Mouse (Mus musculus) spleen, embryonic (tissue): Measurements from ENCODE around the gene Wdhd1.
"Not testable (repeated sequence)": the region's sequence is repeated elsewhere in the genome, so short reads cannot be mapped to it uniquely, and the experiment has no call there.

Experiments
- CTCF ChIA-PET: fragments of 350-600 bp; sonication (Branson Sonifier 250); formaldehyde crosslinking; loops from one replicate; lab custom pipeline; 2022; lab: Charles Lee

Gene Wdhd1

GRCm38 (mm10) chr14:47276637-47277393, at the start of gene Wdhd1, which contains the start of gene Socs4:
TSS of gene Wdhd1 (minus strand) at chr14:47276857.
TSS of gene Socs4 (plus strand) at chr14:47276931.
- CTCF ChIA-PET: interaction anchor here (1.4 kb wide), 1 partner anchor 12 kb away, joined by 4 read pairs; no protein-coding TSS in a partner anchor

- CTCF ChIA-PET: no interaction called here
Observed at GRCm38 (mm10) chr14:47325965-47326761, 49.5 kb upstream of the Wdhd1 start.

GRCm38 (mm10) chr14:47321581-47321980, 44.9 kb upstream of the Wdhd1 start:
- CTCF ChIA-PET: not testable (repeated sequence)

GRCm38 (mm10) chr14:47319362-47319761, 42.7 kb upstream of the Wdhd1 start:
- CTCF ChIA-PET: no interaction called here

GRCm38 (mm10) chr14:47310342-47311181, 33.9 kb upstream of the Wdhd1 start:
- CTCF ChIA-PET: no interaction called here

GRCm38 (mm10) chr14:47309061-47309460, 32.4 kb upstream of the Wdhd1 start:
- CTCF ChIA-PET: no interaction called here

GRCm38 (mm10) chr14:47307669-47308068, 31.0 kb upstream of the Wdhd1 start:
- CTCF ChIA-PET: no interaction called here

- CTCF ChIA-PET: no interaction called here
Observed at GRCm38 (mm10) chr14:47305933-47306332, 29.3 kb upstream of the Wdhd1 start.

GRCm38 (mm10) chr14:47304814-47305405, 28.3 kb upstream of the Wdhd1 start:
- CTCF ChIA-PET: no interaction called here

- CTCF ChIA-PET: interaction anchor here (0.7 kb wide), 1 partner anchor 18 kb away, joined by 11 read pairs; no protein-coding TSS in a partner anchor
Observed at GRCm38 (mm10) chr14:47302885-47303680, 26.4 kb upstream of the Wdhd1 start.

GRCm38 (mm10) chr14:47298819-47299261, 22.2 kb upstream of the Wdhd1 start:
- CTCF ChIA-PET: interaction anchor here (0.5 to 0.9 kb wide), 3 partner anchors 70 to 137 kb away, joined by 3 to 6 read pairs (median 4); no protein-coding TSS in a partner anchor

GRCm38 (mm10) chr14:47298408-47298792, 21.7 kb upstream of the Wdhd1 start:
- CTCF ChIA-PET: interaction anchor here (0.5 to 1.0 kb wide), 5 partner anchors 68 to 478 kb away, joined by 3 to 6 read pairs (median 4); no protein-coding TSS in a partner anchor

- CTCF ChIA-PET: interaction anchor here (0.5 to 1.0 kb wide), 5 partner anchors 68 to 477 kb away, joined by 3 to 6 read pairs (median 4); no protein-coding TSS in a partner anchor
Observed at GRCm38 (mm10) chr14:47297785-47298407, 21.2 kb upstream of the Wdhd1 start, which contains the start of gene Mapk1ip1l. TSS of gene Mapk1ip1l (plus strand) at chr14:47298266.

- CTCF ChIA-PET: interaction anchor here (1.0 kb wide), 1 partner anchor 100 kb away, joined by 3 read pairs; no protein-coding TSS in a partner anchor
Observed at GRCm38 (mm10) chr14:47296232-47296631, 19.6 kb upstream of the Wdhd1 start.

GRCm38 (mm10) chr14:47294136-47294535, 17.5 kb upstream of the Wdhd1 start:
- CTCF ChIA-PET: interaction anchor here (0.6 kb wide), 1 partner anchor 11 kb away, joined by 3 read pairs; no protein-coding TSS in a partner anchor

- CTCF ChIA-PET: interaction anchor here (1.1 kb wide), 1 partner anchor 9 kb away, joined by 3 read pairs; no protein-coding TSS in a partner anchor
Observed at GRCm38 (mm10) chr14:47291772-47292171, 15.1 kb upstream of the Wdhd1 start.

- CTCF ChIA-PET: no interaction called here
Observed at GRCm38 (mm10) chr14:47287021-47287420, 10.4 kb upstream of the Wdhd1 start.

GRCm38 (mm10) chr14:47286215-47286614, 9.6 kb upstream of the Wdhd1 start:
- CTCF ChIA-PET: no interaction called here

- CTCF ChIA-PET: interaction anchor here (0.6 to 0.7 kb wide), 3 partner anchors 17 to 1940 kb away, joined by 3 to 11 read pairs (median 3); no protein-coding TSS in a partner anchor
Observed at GRCm38 (mm10) chr14:47285271-47285670, 8.6 kb upstream of the Wdhd1 start.
